Mouse (Mus musculus): ENCODE results near the gene Msantd3. TPM values are rescaled to one million over a fixed set of nuclear protein-coding genes. Genes with fewer than 3 reads are reported as not detected.

The Msantd3 gene
- total and polyA plus RNA-seq, 2 experiments from 2014 or later = 36.3 to 52.9 TPM

DNA sequence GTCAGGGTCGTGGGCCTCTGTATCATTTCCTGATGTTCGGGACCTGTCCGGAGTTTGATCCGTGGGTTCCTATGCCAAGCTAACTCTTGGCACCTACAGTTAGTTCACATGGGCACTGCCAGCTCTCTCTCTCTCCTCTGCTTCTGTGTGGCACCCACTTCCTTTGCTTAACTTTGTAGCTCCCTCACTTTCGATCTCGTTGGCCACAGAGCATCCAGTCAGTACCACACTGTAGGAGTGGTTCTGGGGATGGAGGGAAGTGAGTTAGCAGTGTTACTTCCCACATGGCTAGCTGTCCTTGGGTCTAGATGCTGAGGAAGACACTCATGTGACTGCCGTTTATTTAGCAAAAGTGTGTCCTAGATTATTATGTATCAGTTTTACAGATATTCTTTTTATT lies 14.4 kb downstream of the Msantd3 start:
- TF ChIP-seq CTCF (IDR thresholded peaks at IDR 0.05; ENCODE audit: low read depth) = no peak
- ATAC-seq (no peak), DNase-seq (no peak)
- H3K9ac ChIP-seq = no peak overlapping the region
- H3K9me3 ChIP-seq (ENCODE audit: low read length) = no peaks in the 10 kb centered on the region
- no peaks in the 10 kb centered on the region for H3K4me1 ChIP-seq (ENCODE audit: insufficient read depth)
- H3K4me2 ChIP-seq (ENCODE audit: low read depth) = no peak overlapping the region
- peaks cover 15% of the 10 kb centered on the region; the same call in 1 of the 2 replicates for H3K36me3 ChIP-seq (ENCODE audit: insufficient read depth)
- H3K27me3 ChIP-seq (ENCODE audit: insufficient read depth, low read length) = no peaks in the 10 kb centered on the region
- 76% methylated on average over 7 of the region's 7 CpGs for WGBS
- H3K27ac ChIP-seq (ENCODE audit: low read depth, low read length) = no peak overlapping the region
- H3K4me3 ChIP-seq (ENCODE audit: low read depth, low read length) = no peak overlapping the region

DNA sequence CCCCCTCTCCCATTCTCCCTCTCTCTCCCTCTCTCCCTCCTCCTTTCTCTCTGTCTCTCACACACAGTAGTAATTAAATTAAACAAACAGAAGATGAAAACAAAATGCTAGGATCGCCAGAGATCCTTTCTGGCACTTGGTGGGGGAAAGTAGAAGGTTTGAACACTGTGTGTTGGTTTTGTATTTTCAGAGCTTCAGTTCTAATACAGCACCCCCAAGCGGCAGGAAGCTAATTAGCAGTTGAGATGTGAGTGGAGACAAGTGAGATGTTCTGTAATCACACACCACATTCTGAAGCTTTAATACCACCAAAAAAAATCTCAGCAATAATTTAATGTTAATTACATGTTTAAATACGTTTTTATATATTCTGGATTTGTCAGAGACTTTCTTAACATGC lies 16.0 kb downstream of the Msantd3 start:
- Histone ChIP-seq H3K4me2 (ENCODE audit: low read depth) (no peak overlapping the region), H3K4me3 (ENCODE audit: low read depth, low read length) (no peak overlapping the region), H3K9me3 (ENCODE audit: low read length) (no peaks in the 10 kb centered on the region), H3K4me1 (ENCODE audit: insufficient read depth) (no peaks in the 10 kb centered on the region), H3K27me3 (ENCODE audit: insufficient read depth, low read length) (no peaks in the 10 kb centered on the region), H3K27ac (ENCODE audit: low read depth, low read length) (no peak overlapping the region), H3K36me3 (ENCODE audit: insufficient read depth) (peaks cover 21% of the 10 kb centered on the region), H3K9ac (no peak overlapping the region)
- DNase-seq (peak; percentile 51), ATAC-seq (0 out of 2 replicates have a peak, but pooled peaks have one; percentile 48)
- 22% methylated on average over 3 of the region's 3 CpGs for WGBS
- peak; percentile 67 for TF ChIP-seq CTCF (IDR thresholded peaks at IDR 0.05; ENCODE audit: low read depth)

DNA sequence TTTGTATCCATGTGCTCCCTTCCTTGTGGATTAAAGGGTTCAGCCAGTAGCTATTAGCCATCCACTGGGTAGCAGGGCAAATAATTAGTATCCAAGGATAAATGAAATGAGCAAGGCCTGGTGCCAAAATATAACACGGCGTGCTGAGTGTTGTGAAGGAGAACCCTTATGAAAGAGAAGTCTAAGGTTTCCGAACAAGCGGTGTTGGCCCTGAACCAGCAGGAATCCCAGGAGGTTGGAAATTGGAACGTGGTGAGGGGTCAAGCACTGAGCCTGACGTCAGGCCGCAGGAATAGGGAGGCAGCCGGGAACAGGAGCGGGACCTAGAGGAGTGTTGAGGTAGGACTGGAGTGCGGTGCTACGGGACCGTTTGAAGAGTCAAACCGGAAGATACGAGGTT lies 19.9 kb downstream of the Msantd3 start:
- Histone ChIP-seq H3K4me1 (ENCODE audit: insufficient read depth) (no peaks in the 10 kb centered on the region), H3K9ac (no peak overlapping the region), H3K27me3 (ENCODE audit: insufficient read depth, low read length) (no peaks in the 10 kb centered on the region), H3K4me2 (ENCODE audit: low read depth) (no peak overlapping the region), H3K27ac (ENCODE audit: low read depth, low read length) (no peak overlapping the region), H3K36me3 (ENCODE audit: insufficient read depth) (peaks cover 22% of the 10 kb centered on the region), H3K4me3 (ENCODE audit: low read depth, low read length) (no peak overlapping the region), H3K9me3 (ENCODE audit: low read length) (no peaks in the 10 kb centered on the region)
- WGBS = 56% methylated on average over 14 of the region's 14 CpGs
- ATAC-seq = no peak
- TF ChIP-seq CTCF (IDR thresholded peaks at IDR 0.05; ENCODE audit: low read depth) = no peak
- no peak for DNase-seq

DNA sequence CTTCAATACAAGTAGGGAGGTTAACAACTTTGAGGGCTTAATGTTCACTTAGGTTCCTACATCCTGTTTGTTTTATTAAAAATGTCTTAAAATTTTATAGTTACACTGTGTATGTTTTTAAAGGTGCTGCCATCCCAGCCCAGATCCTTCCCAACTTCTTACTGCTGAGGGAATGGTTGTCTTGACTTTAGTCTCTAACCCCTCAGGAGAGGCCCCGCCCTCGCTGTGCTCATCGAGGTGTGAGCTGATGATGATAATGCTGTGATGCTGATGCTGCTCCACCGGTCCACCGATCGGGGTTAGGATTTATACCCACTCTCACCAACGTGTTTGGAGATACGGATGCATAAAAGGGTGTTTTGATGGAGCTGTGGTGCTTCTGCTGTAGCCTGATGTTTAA lies 22.1 kb downstream of the Msantd3 start:
- Histone ChIP-seq H3K4me3 (ENCODE audit: low read depth, low read length) (no peak overlapping the region), H3K27ac (ENCODE audit: low read depth, low read length) (no peak overlapping the region), H3K9ac (no peak overlapping the region), H3K4me2 (ENCODE audit: low read depth) (no peak overlapping the region), H3K4me1 (ENCODE audit: insufficient read depth) (no peaks in the 10 kb centered on the region), H3K9me3 (ENCODE audit: low read length) (no peaks in the 10 kb centered on the region), H3K27me3 (ENCODE audit: insufficient read depth, low read length) (no peaks in the 10 kb centered on the region), H3K36me3 (ENCODE audit: insufficient read depth) (peaks cover 22% of the 10 kb centered on the region)
- ATAC-seq = no peak
- no peak for DNase-seq
- WGBS = 89% methylated on average over 8 of the region's 8 CpGs
- no peak for TF ChIP-seq CTCF (IDR thresholded peaks at IDR 0.05; ENCODE audit: low read depth)

DNA sequence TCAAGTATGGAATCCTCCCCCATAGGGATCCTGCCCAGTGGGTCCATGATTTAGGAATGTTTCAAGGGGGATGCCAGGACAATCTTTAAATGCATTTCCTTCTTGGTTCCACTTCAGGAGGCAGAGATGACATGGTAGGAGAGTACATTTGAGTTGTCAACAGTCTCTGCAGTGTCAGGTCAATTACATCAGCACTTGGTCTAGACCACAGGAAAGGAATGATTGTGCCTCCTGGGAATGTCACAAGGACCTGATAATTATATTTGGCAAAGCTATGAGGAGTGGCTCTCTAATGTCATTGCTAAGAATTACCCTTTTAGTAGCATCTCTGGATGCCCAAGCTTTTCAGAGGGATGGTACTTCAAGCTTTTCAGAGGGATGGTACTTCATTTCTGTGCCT lies 25.2 kb downstream of the Msantd3 start:
- Histone ChIP-seq H3K36me3 (ENCODE audit: insufficient read depth) (peaks cover 18% of the 10 kb centered on the region), H3K4me1 (ENCODE audit: insufficient read depth) (no peaks in the 10 kb centered on the region), H3K9ac (no peak overlapping the region), H3K9me3 (ENCODE audit: low read length) (no peaks in the 10 kb centered on the region), H3K27ac (ENCODE audit: low read depth, low read length) (no peak overlapping the region), H3K4me3 (ENCODE audit: low read depth, low read length) (no peak overlapping the region), H3K27me3 (ENCODE audit: insufficient read depth, low read length) (no peaks in the 10 kb centered on the region), H3K4me2 (ENCODE audit: low read depth) (no peak overlapping the region)
- TF ChIP-seq CTCF (IDR thresholded peaks at IDR 0.05; ENCODE audit: low read depth) = no peak
- no peak for DNase-seq
- no peak for ATAC-seq

DNA sequence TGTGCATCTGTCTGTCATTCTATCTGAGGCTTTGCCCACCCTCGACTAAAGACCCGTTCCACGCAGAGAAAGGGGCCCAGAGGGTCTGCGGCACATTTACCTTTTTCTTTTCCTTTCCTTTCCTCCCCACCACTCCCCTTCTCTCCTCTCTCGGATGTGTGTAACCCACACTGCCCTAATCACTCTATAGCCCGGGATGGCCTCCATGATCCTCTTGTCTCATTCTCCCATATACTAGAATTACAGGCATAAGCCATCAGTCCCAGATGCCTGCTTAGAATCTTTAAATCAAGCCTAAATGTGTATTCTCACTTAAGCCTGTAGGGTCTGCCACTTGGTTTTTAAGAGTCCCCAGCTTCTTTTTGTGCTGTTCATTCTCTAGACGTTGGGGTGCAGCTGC lies 36.6 kb downstream of the Msantd3 start:
- H3K4me3 ChIP-seq (ENCODE audit: low read depth, low read length) = no peak overlapping the region
- H3K4me1 ChIP-seq (ENCODE audit: insufficient read depth) = no peaks in the 10 kb centered on the region; the same call in 1 of the 2 replicates
- no peaks in the 10 kb centered on the region for H3K9me3 ChIP-seq (ENCODE audit: low read length)
- no peaks in the 10 kb centered on the region for H3K36me3 ChIP-seq (ENCODE audit: insufficient read depth)
- no peak overlapping the region for H3K9ac ChIP-seq
- no peak overlapping the region for H3K27ac ChIP-seq (ENCODE audit: low read depth, low read length)
- DNase-seq = no peak
- TF ChIP-seq CTCF (IDR thresholded peaks at IDR 0.05; ENCODE audit: low read depth) = no peak
- H3K4me2 ChIP-seq (ENCODE audit: low read depth) = no peak overlapping the region
- no peak for ATAC-seq
- WGBS = 85% methylated on average over 7 of the region's 7 CpGs
- H3K27me3 ChIP-seq (ENCODE audit: insufficient read depth, low read length) = no peaks in the 10 kb centered on the region

DNA sequence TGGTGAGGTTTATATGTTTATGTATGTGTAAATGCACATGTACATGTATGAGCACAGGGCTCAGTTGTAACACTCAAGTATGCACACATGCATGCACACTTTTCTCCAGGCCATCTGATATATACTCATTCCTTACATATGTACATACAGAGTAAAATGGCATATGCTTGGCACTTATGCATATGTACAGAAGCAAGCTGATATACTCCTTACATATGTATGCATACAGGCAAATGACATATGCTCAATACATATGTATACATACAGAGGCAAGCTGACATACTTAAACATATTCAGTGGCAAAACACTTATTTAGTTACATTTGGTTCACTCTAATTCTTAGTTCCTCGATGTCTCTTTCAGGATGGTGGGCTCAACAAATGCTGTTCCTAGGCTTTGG lies 38.1 kb downstream of the Msantd3 start:
- Histone ChIP-seq H3K4me1 (ENCODE audit: insufficient read depth) (no peaks in the 10 kb centered on the region; the same call in 1 of the 2 replicates), H3K4me2 (ENCODE audit: low read depth) (no peak overlapping the region), H3K4me3 (ENCODE audit: low read depth, low read length) (no peak overlapping the region), H3K36me3 (ENCODE audit: insufficient read depth) (no peaks in the 10 kb centered on the region), H3K9me3 (ENCODE audit: low read length) (no peaks in the 10 kb centered on the region), H3K27me3 (ENCODE audit: insufficient read depth, low read length) (no peaks in the 10 kb centered on the region), H3K27ac (ENCODE audit: low read depth, low read length) (no peak overlapping the region), H3K9ac (no peak overlapping the region)
- ATAC-seq (peak; percentile 73), DNase-seq (peak; percentile 36)
- 59% methylated on average over 1 of the region's 1 CpGs for WGBS
- TF ChIP-seq CTCF (IDR thresholded peaks at IDR 0.05; ENCODE audit: low read depth) = no peak

DNA sequence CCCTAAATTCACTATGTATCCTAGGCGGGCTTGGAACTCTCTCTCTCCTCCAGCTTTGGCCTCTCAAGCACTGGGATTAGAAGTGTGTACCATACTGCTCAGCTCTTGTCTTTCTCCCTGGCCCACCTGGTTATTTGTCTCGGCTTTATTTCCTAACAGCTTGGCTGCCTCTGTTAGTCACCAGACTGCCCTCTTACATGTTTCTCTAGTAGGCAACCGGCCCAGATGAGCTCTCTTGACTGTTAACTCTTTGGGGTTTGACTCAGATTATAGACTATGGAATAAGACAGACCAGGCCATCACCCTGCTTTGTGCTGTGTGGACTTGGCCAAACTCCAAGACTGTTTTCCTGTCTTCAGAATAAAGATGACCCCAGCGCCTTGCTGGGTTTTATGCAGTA lies 38.7 kb downstream of the Msantd3 start:
- ATAC-seq (peak; percentile 27), DNase-seq (no peak)
- H3K4me1 ChIP-seq (ENCODE audit: insufficient read depth) = no peaks in the 10 kb centered on the region; the same call in 1 of the 2 replicates
- 32% methylated on average over 4 of the region's 4 CpGs for WGBS
- H3K36me3 ChIP-seq (ENCODE audit: insufficient read depth) = no peaks in the 10 kb centered on the region
- H3K9ac ChIP-seq = no peak overlapping the region
- H3K27me3 ChIP-seq (ENCODE audit: insufficient read depth, low read length) = no peaks in the 10 kb centered on the region
- H3K9me3 ChIP-seq (ENCODE audit: low read length) = no peaks in the 10 kb centered on the region
- TF ChIP-seq CTCF (IDR thresholded peaks at IDR 0.05; ENCODE audit: low read depth) = no peak
- H3K27ac ChIP-seq (ENCODE audit: low read depth, low read length) = no peak overlapping the region
- H3K4me2 ChIP-seq (ENCODE audit: low read depth) = no peak overlapping the region
- H3K4me3 ChIP-seq (ENCODE audit: low read depth, low read length) = no peak overlapping the region
